ENCODE assay signal across 29 mouse cellular contexts in genomic region chr3:138945516-138945915, GRCm38 (mm10).
A peak's percentile ranks its signal among the peaks of the same experiment; 100 is the strongest.
DNase-seq lines count a peak whose midpoint lies in the region; ATAC-seq and TF ChIP-seq lines count a peak whose summit lies in the region.
"Had no signal": no experiment of that assay in that cellular context is flagged by ENCODE, and none has a peak within 500 bp of the region (broad histone marks: within the 10 kb centered on the region; RNA-seq: fewer than 3 reads in every experiment).

No protein-coding gene starts in this region.

- H3K4me2 ChIP-seq in forebrain, embryonic 14.5 days (ENCODE audit: low read length) = no peak overlapping the region
- no peak overlapping the region for H3K4me2 ChIP-seq in forebrain, postnatal 0 days (ENCODE audit: low read depth)
- H3K4me2 ChIP-seq in forebrain, embryonic 13.5 days = no peak overlapping the region
- no peak overlapping the region for H3K4me2 ChIP-seq in midbrain, embryonic 15.5 days
- no peak overlapping the region for H3K4me2 ChIP-seq in midbrain, embryonic 16.5 days (ENCODE audit: low read length)
- H3K4me2 ChIP-seq: embryonic facial prominence, embryonic 12.5 days; heart, embryonic 12.5 days; heart, embryonic 15.5 days; hindbrain, embryonic 14.5 days had no signal

- no peak overlapping the region for H3K27ac ChIP-seq in forebrain, embryonic 14.5 days (ENCODE audit: low read depth, low read length)
- no peak overlapping the region for H3K27ac ChIP-seq in forebrain, embryonic 10.5 days
- H3K27ac ChIP-seq in forebrain, postnatal 0 days (ENCODE audit: low read depth, low read length) = no peak overlapping the region
- no peak overlapping the region for H3K27ac ChIP-seq in forebrain, embryonic 13.5 days
- no peak overlapping the region for H3K27ac ChIP-seq in midbrain, embryonic 15.5 days
- no peak overlapping the region for H3K27ac ChIP-seq in midbrain, embryonic 16.5 days (ENCODE audit: low read length)
- H3K27ac ChIP-seq: embryonic facial prominence, embryonic 12.5 days; gastrocnemius, adult 2 months; heart, embryonic 15.5 days; hindbrain, embryonic 10.5 days; hindbrain, embryonic 14.5 days had no signal

- no peak overlapping the region for H3K9ac ChIP-seq in forebrain, embryonic 14.5 days (ENCODE audit: low read length)
- H3K9ac ChIP-seq in forebrain, postnatal 0 days = no peak overlapping the region
- H3K9ac ChIP-seq in forebrain, embryonic 13.5 days = no peak overlapping the region
- H3K9ac ChIP-seq in midbrain, embryonic 15.5 days = no peak overlapping the region
- no peak overlapping the region for H3K9ac ChIP-seq in midbrain, embryonic 16.5 days (ENCODE audit: low read depth, low read length)
- H3K9ac ChIP-seq: embryonic facial prominence, embryonic 12.5 days; heart, embryonic 12.5 days; heart, embryonic 15.5 days; hindbrain, embryonic 14.5 days had no signal

- DNase-seq in forebrain, embryonic 14.5 days (ENCODE audit: low spot score) = peak; percentile 39
- DNase-seq in forebrain, embryonic 10.5 days (ENCODE audit: extremely low spot score, low spot score) = no peak
- no peak for DNase-seq in forebrain, postnatal 0 days
- DNase-seq in brain, embryonic 18.5 days (ENCODE audit: low read depth, low spot score) = peak; percentile 6
- DNase-seq: adrenal gland, postnatal 10 days; adrenal gland, postnatal 36 days; B cell, adult 2 months; cerebellum, adult 11-12 months; cerebellum, adult 8-10 months; cerebellum, postnatal 36 days; gastrocnemius, adult 2 months; gastrocnemius, postnatal 14 days; heart, adult 11 months; heart, postnatal 10 days; heart, postnatal 36 days; kidney, adult 2 months had no signal

- ATAC-seq in forebrain, embryonic 14.5 days = no peak
- ATAC-seq in forebrain, postnatal 0 days = peak; percentile 51; the same call in 1 of the 2 replicates
- no peak; the same call in 1 of the 2 replicates for ATAC-seq in forebrain, embryonic 13.5 days
- 0 out of 2 replicates have a peak, but pooled peaks have one; percentile 39 for ATAC-seq in midbrain, embryonic 15.5 days (replicated peaks)
- no peak for ATAC-seq in midbrain, embryonic 16.5 days
- ATAC-seq: intestine, postnatal 0 days; Patski had no signal

- TF ChIP-seq CTCF in forebrain, postnatal 0 days (IDR thresholded peaks at IDR 0.05; ENCODE audit: low read depth) = no peak

- H3K27me3 ChIP-seq in forebrain, embryonic 14.5 days (replicated peaks; ENCODE audit: control insufficient read depth, insufficient read depth, low read length) = no peaks in the 10 kb centered on the region
- no peaks in the 10 kb centered on the region for H3K27me3 ChIP-seq in forebrain, embryonic 10.5 days (ENCODE audit: poor library complexity, severe bottlenecking)
- no peaks in the 10 kb centered on the region for H3K27me3 ChIP-seq in forebrain, postnatal 0 days (ENCODE audit: insufficient read depth, low read length)
- H3K27me3 ChIP-seq in forebrain, embryonic 13.5 days = no peaks in the 10 kb centered on the region
- no peaks in the 10 kb centered on the region for H3K27me3 ChIP-seq in midbrain, embryonic 15.5 days (replicated peaks)
- no peaks in the 10 kb centered on the region for H3K27me3 ChIP-seq in midbrain, embryonic 16.5 days (ENCODE audit: control insufficient read depth, insufficient read depth, low read depth, low read length)
- H3K27me3 ChIP-seq: CH12.LX; embryonic facial prominence, embryonic 12.5 days; heart, embryonic 12.5 days; heart, embryonic 15.5 days; Patski had no signal

- peaks cover 11% of the 10 kb centered on the region; the same call in 1 of the 2 replicates for H3K36me3 ChIP-seq in forebrain, embryonic 14.5 days (ENCODE audit: control insufficient read depth, insufficient read depth, low read length)
- H3K36me3 ChIP-seq in forebrain, embryonic 10.5 days (replicated peaks) = peaks cover 48% of the 10 kb centered on the region
- peaks cover 24% of the 10 kb centered on the region for H3K36me3 ChIP-seq in forebrain, postnatal 0 days (ENCODE audit: insufficient read depth)
- peaks cover 26% of the 10 kb centered on the region for H3K36me3 ChIP-seq in forebrain, embryonic 13.5 days (ENCODE audit: poor library complexity, severe bottlenecking)
- H3K36me3 ChIP-seq in midbrain, embryonic 15.5 days (replicated peaks) = peaks cover 11% of the 10 kb centered on the region; the same call in 1 of the 2 replicates
- peaks cover 13% of the 10 kb centered on the region for H3K36me3 ChIP-seq in midbrain, embryonic 16.5 days (ENCODE audit: control insufficient read depth, insufficient read depth, low read length)

- WGBS in forebrain, embryonic 14.5 days = 70% methylated on average over 3 of the region's 3 CpGs
- 95% methylated on average over 3 of the region's 3 CpGs for WGBS in forebrain, embryonic 10.5 days
- 73% methylated on average over 3 of the region's 3 CpGs for WGBS in forebrain, postnatal 0 days
- WGBS in forebrain, embryonic 13.5 days = 77% methylated on average over 3 of the region's 3 CpGs
- 85% methylated on average over 3 of the region's 3 CpGs for WGBS in midbrain, embryonic 15.5 days
- WGBS in midbrain, embryonic 16.5 days = 82% methylated on average over 3 of the region's 3 CpGs

- H3K4me3 ChIP-seq in forebrain, embryonic 14.5 days (ENCODE audit: low read depth, low read length) = no peak overlapping the region
- H3K4me3 ChIP-seq in forebrain, embryonic 10.5 days = no peak overlapping the region
- H3K4me3 ChIP-seq in forebrain, postnatal 0 days (ENCODE audit: low read depth, low read length) = no peak overlapping the region
- H3K4me3 ChIP-seq in forebrain, embryonic 13.5 days = no peak overlapping the region
- no peak overlapping the region for H3K4me3 ChIP-seq in midbrain, embryonic 15.5 days
- H3K4me3 ChIP-seq in midbrain, embryonic 16.5 days (ENCODE audit: low read depth, low read length) = no peak overlapping the region
- H3K4me3 ChIP-seq: embryonic facial prominence, embryonic 12.5 days; erythroblast, embryonic 14.5 days; gastrocnemius, adult 2 months; heart, embryonic 12.5 days; heart, embryonic 15.5 days; hindbrain, embryonic 10.5 days had no signal

- no peaks in the 10 kb centered on the region for H3K4me1 ChIP-seq in forebrain, embryonic 14.5 days (ENCODE audit: control insufficient read depth, insufficient read depth, low read length)
- H3K4me1 ChIP-seq in forebrain, embryonic 10.5 days = peaks cover 4% of the 10 kb centered on the region; the same call in 1 of the 2 replicates
- H3K4me1 ChIP-seq in forebrain, postnatal 0 days (ENCODE audit: insufficient read depth) = no peaks in the 10 kb centered on the region
- no peaks in the 10 kb centered on the region for H3K4me1 ChIP-seq in forebrain, embryonic 13.5 days
- H3K4me1 ChIP-seq in midbrain, embryonic 15.5 days = no peaks in the 10 kb centered on the region
- H3K4me1 ChIP-seq in midbrain, embryonic 16.5 days (ENCODE audit: control insufficient read depth, insufficient read depth, low read length) = no peaks in the 10 kb centered on the region; the same call in 1 of the 2 replicates
- H3K4me1 ChIP-seq: heart, embryonic 15.5 days had no signal

- H3K9me3 ChIP-seq in forebrain, embryonic 14.5 days (replicated peaks; ENCODE audit: control insufficient read depth, low read length) = no peaks in the 10 kb centered on the region
- H3K9me3 ChIP-seq in forebrain, embryonic 10.5 days = peaks cover 4% of the 10 kb centered on the region; the same call in 1 of the 2 replicates
- no peaks in the 10 kb centered on the region for H3K9me3 ChIP-seq in forebrain, postnatal 0 days (ENCODE audit: low read length)
- no peaks in the 10 kb centered on the region; the same call in 1 of the 2 replicates for H3K9me3 ChIP-seq in forebrain, embryonic 13.5 days (replicated peaks)
- H3K9me3 ChIP-seq in midbrain, embryonic 15.5 days = no peaks in the 10 kb centered on the region
- no peaks in the 10 kb centered on the region for H3K9me3 ChIP-seq in midbrain, embryonic 16.5 days (replicated peaks; ENCODE audit: control insufficient read depth, low read length, poor library complexity, severe bottlenecking)
- H3K9me3 ChIP-seq: embryonic facial prominence, embryonic 12.5 days; G1E; hindbrain, embryonic 10.5 days had no signal

Comparison
In these comparisons a context has a peak if more than half of its experiments do, and no peak if none do; other contexts are left out.
1. ATAC-seq: peak in forebrain, postnatal 0 days (single experiment) and midbrain, embryonic 15.5 days (single experiment); none in forebrain, embryonic 14.5 days (single experiment), forebrain, embryonic 13.5 days (single experiment) and midbrain, embryonic 16.5 days (single experiment).
2. DNase-seq: peak in forebrain, embryonic 14.5 days (single experiment) and brain, embryonic 18.5 days (single experiment); none in forebrain, embryonic 10.5 days (single experiment) and forebrain, postnatal 0 days (single experiment).